Mouse (Mus musculus): ENCODE measurements around the gene Mpi.

DNA sequence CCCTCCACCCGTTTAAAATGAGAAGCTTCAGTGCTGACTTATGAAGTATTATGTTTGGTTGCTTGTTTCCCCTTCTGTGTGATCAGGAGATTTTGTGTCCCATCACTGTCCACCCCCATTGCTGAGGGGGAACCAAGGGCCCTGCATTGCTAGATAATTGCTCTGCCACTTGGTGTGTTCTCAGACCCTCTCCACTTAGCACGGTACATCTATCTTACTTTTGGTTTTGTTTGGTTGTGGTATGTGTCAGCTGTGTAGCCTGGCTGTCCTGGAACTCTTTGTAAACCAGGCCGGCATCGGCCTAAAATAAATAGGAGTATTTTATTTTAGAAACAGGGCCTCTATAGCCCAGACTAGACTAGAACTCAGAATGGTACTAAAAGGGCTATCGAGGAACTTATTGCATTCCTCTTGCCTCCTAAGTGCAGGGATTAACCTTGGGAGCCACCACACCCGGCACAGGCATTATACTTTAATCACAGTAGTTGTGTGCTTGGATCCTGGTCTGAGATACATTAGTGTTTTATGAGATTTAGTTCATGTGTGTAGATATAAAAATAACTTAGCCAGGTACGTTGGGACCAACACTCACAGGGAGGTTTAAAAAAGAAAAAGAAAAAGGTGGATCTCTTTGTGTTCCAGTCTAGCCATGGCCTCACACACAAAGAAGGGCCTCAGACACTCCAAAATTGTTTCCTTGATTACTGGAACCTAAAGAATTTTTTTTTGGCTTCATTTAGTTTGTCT is 30.3 kb downstream of the Mpi start:
- TF ChIP-seq CTCF (IDR thresholded peaks at IDR 0.05; ENCODE audit: borderline replicate concordance, extremely low read depth, insufficient read depth, insufficient read length) (no peak), POLR2A (IDR thresholded peaks at IDR 0.05; ENCODE audit: borderline replicate concordance, extremely low read depth, insufficient read depth, insufficient read length, poor library complexity, severe bottlenecking) (no peak)
